Mouse (Mus musculus): ENCODE results near the gene Scube2.

DNA sequence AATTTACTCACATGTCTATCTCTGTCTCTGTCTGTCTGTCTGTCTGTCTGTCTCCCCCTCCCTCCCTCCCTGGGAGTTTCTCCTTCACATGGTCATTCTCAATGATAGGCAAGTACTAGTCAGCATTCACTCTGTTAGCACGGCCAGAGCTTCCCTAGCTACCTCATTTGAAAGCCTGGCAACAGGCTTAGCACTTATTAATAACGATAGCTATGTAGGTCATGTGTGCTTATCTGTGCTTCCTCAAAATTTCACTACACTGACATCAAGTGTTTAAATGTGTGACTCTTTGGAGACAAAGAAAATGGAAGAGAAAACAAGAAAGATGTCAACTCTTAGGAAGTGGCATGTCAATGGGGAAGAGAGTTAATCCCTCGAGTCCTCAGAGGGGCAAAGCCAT is 26.9 kb downstream of the Scube2 start:
- TF ChIP-seq CTCF (IDR thresholded peaks at IDR 0.05; ENCODE audit: control insufficient read depth, insufficient read depth, low read length) (no peak), POLR2A (IDR thresholded peaks at IDR 0.05; ENCODE audit: borderline replicate concordance, control insufficient read depth, low read depth, low read length) (no peak)

Measured in bone marrow, adult 2 months (tissue).